Mouse (Mus musculus): ENCODE data around the gene Hmgb1.
"Not testable (repeated sequence)": the region's sequence is repeated elsewhere in the genome, so short reads cannot be mapped to it uniquely, and the experiment has no call there.

Hmgb1 gene

DNA sequence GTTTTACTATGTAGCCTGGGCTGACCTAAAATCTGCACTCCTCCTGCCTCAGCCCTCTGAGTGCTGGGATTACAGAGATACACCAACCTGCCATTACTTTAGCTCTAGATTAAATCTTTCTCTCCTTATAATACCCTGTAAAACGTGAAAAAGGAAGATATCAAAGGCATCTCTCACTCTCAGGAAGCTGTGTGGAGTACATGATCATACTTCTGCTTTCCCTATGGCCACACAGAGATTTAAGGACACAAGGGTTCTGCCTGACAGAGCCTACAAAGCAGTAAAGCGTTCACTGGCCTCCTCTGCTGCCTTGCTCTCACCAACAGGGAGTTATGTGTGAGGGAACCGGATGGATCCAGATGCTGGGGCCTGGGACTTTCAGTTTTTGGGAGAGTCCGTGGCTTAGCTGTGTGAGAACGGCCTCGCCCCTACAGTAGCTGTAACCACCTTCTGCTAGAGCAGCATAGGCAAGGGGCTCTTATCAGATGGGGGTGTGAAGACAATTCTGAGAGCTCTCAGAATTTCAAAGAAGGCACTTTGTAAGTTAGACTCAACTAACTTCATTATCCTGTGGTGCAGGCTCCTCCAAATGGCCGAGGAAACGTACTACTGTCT is 36.8 kb downstream of the Hmgb1 start:
- DNase-seq (ENCODE audit: low read depth, low spot score): no peak

DNA sequence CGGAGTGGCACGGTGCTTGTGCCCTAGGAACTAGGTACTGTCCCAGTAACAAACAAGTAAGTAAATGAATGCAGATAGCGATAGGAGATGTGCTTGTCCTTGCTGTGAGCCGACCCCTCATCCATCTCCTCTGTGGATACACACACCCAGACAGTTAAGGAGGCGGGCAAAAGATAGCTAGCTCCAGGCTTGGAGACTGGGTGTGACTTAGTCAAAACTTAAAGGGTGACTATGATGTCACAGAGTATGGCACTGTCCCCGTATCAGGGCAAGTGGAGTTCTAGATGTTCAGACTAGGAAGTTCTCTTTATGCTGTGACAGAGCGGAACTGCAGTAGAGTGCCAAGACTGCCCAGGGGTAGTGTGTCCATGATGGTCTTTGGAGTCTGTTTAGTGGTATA is 37.6 kb downstream of the Hmgb1 start:
- DNase-seq (ENCODE audit: low read depth, low spot score): no peak

DNA sequence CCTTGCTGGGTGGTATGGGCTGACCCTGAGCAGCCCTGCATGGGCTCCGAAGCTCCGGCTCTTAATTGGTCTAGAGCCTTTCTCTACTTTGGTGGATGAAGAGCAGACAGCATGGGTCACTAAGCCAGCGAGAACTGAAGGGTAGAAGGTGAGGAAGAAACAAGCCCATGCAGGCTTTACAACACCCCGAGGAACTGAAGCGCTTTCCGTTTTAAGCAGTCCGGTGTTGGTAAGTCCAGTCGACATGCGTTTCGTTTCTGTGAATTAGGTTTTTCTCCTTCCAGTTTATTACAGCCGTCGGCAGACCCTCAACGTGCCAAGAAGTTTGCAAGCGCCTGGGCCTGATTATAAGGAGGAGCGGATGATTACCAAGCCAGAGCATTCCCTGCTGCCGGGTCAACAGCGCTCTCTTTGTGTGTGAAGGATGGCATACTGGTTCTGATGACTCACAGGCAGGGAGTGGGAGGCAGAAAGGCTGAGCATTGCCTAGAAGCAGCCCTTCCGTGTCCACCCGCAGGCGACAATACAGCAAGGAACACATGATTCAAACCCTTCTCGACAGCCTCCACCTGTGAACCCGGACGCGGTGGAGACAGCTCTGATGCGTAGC is 40.4 kb downstream of the Hmgb1 start:
- DNase-seq (ENCODE audit: low read depth, low spot score): no peak

DNA sequence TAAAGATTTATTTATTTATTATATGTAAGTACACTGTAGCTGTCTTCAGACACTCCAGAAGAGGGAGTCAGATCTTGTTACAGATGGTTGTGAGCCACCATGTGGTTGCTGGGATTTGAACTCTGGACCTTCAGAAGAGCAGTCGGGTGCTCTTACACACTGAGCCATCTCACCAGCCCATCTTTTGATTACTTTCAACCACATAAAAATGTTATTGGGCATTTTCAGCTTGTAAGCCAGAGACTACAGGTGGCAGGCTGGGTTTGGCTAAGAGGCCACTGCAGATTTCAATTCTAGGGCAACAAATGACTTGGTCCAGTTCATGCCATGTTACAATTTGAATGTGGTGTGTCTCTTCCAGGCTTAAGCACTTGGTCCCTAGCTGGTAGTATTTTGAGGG is 43.1 kb downstream of the Hmgb1 start:
- not testable (repeated sequence) for DNase-seq (ENCODE audit: low read depth, low spot score)

DNA sequence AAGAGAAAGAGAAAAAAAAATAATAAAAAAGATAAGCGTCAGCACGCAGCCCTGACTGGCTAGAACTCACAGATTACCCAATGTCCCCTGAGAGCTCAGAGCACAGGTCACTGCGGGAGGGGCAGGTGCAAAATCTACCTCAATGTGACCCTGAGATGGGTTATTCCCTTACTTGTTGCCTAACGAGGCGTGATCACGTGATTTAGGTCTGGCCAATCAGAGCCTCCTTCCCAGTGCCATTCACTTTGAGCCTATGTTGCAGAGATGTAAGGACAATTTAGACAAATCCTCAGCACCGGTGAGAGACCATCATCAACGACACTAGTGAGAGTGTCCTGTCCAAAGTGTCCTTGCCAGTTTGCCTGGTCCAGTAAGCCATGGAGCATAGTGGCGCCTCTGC is 44.0 kb downstream of the Hmgb1 start:
- no peak for DNase-seq (ENCODE audit: low read depth, low spot score)

DNA sequence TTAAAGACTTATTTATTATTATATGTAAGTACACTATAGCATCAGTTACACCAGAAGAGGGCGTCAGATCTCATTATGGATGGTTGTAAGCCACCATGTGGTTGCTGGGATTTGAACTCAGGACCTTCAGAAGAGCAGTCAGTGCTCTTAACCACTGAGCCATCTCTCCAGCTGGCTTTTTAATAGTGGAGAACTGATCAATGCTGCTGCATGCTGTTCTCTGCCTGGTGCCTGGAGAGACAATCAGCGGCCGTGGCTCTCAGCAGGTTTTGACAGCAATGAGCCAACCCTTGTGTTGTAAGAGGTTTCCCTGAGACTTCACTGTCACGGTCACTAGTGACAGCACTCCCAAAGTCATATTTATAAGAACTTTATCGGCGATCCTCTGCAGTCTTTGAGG is 46.2 kb downstream of the Hmgb1 start:
- not testable (repeated sequence) for DNase-seq (ENCODE audit: low read depth, low spot score)

DNA sequence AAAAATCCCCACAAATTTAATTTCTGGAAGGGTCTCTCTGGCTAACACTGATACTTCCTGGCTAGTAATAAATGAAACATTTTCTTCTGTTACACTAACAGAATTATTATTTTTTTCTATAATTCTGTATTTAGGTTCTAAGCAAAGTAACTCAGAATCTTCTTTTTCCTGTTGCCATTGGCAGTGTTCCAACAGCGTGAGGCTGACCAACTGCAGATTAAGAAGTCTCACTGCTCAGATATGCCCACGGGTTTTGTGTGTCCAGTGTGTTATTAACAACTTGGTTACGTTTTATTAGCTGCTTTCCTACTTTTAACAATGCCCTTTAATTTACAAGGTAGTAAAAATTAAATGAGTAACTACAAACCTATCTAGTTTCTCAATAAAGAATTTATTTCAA is 46.8 kb downstream of the Hmgb1 start:
- DNase-seq (ENCODE audit: low read depth, low spot score): no peak

DNA sequence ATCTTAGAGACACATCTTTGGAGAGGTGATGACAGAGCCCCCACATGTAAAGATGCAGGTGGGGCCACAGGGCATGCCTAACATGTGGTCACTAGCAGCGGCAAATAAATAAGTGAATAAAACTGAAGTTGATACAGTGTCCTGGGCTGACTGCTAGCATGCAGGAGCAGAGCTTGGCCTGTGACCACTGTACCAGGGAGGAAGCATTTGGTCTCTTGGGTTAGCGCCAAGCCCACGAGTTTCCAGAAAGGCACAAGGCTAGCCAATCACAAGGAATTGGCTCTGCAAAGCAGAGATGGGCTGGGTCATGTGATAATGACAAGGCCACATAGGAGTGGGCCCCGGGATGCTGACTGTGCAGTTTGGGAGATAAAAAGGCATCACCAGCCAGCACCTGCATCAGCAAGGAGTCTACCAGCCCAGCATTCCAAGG is 47.3 kb downstream of the Hmgb1 start:
- no peak for DNase-seq (ENCODE audit: low read depth, low spot score)

DNA sequence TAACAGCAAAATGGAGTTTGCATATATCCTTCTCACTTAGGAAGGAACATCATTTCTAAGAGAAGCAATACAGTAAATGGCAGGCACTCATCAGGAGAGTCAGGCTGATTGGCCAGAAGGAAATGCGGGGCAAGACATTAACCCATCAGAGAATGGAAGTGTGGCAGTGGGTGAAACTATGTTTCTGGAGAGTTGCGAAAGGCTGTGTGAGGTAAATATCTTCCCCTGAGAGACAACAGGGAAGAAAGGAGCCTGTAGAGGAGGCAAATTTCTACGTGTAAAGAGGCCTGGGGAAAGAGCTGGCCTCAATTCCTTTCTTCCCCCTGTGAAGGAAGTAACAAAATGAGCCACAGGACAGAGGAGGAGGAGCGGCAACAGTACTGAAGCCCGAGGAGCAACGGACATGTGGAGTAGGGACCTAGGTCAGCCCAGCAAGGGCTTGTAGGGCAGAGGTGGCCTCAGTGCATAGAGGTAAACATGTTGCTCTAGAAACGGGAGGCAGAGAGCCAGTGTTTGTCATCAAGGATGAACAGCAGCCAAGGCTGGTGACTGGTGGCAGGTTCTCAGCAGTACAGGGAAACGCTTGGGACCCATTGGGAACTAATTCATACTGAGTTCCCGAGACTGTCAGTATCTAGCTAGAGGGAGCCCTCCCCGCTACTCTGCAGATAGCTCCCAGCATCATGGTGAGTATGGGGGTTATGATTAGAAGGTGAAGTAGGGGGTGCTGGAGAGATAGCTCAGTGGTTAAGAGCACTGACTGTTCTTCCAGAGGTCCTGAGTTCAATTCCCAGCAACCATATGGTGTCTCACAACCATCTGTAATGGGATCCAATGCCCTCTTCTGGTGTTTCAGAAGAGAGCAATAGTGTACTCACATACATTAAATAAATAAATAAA is 48.6 kb downstream of the Hmgb1 start:
- no peak for DNase-seq (ENCODE audit: low read depth, low spot score)

DNA sequence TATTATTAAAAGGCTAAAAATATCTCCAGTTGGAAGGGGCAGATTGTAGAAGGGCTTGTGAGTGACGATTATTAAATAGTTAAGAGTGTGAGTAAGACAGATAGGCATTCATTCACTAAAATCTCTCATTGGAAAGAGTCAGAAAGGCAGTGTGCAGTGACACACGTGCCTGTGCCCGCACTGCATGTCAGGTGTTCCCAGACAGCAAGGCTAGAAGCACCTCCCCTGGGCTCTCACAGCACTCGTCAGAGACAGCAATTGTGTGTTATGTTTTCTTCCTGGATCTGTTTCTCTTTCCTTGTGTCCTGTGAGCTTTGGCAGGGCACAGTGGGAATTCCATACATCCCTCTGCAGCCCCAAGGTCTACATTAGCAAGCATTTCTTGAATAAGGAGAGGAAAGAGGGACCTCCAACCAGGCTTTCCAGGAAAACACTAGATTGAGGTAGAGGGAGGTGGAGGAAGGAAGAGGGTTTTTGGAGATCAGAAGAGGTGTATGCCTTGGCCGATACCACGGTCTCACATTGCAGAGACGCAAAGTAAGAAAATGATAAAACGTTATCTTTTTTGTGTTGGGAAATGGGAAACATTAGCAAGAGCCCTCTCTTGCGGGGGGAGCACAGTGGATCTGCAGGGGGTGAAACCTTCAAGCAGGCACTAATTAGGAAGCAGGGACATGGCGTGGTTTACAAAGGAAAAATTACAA is 49.4 kb downstream of the Hmgb1 start:
- DNase-seq (ENCODE audit: low read depth, low spot score): no peak

DNA sequence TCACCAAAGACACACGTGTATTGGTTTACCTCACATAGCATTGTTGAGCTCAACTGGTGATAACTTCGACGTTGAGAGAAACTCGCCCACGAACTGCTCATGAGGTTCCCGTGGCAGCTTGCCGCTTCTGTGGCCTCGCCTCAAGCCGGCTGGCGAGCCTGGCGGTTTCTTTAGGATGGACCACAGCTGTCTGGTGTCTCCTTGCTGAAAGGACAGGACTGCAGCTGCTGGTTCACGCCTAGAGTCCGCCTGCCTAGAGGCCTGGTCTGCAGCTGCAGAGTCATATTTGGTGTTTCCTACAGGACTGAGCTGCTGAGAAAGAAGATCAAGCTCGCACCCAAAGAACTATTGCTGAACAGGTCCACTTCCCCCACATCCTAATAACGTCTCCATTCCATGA is 55.8 kb downstream of the Hmgb1 start:
- DNase-seq (ENCODE audit: low read depth, low spot score): no peak

DNA sequence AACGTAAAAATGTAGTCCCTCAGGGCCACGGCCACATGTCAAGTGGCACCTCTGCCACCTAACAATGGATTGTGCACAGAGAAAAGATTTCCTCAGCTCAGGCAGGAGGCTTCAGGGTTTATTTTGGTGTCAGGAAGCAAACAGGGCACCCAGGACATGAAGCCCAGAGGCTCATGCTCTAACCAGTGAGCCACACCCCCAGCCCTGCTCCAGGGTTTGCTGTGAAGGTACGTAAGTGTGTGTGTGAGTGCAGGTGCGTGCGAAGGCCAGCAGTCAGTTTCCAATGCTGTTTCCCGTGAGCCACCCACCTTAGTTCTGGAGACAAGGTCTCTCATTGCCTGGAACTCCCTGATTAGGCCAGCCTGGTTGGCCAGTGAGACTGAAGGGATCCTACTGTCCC is 60.5 kb downstream of the Hmgb1 start:
- DNase-seq (ENCODE audit: low read depth, low spot score): no peak

DNA sequence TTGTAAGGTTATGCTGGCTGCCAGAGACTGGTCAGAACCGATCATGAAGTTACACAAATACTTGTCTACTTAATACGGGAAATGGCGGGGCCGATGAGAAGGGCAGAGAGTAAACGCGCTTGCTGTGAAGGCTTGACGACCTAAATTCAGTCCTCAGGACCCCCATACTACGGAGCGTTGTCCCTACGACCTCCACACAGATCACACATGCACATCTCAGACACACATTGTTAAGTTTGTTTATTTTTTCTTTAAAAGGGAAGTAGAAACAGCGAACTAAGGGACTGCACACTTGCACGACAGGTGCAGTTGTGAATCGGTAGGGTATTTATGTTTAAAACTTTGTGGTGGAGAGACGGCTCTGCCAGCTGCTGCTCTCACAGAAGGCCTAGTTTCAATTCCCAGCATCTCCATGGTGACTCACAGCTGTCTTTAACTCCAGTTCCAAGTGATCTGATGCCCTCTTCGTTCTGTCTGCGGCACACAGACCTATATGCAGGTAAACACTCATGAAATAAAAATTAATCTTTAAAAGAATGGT is 64.9 kb downstream of the Hmgb1 start:
- DNase-seq (ENCODE audit: low read depth, low spot score): no peak

DNA sequence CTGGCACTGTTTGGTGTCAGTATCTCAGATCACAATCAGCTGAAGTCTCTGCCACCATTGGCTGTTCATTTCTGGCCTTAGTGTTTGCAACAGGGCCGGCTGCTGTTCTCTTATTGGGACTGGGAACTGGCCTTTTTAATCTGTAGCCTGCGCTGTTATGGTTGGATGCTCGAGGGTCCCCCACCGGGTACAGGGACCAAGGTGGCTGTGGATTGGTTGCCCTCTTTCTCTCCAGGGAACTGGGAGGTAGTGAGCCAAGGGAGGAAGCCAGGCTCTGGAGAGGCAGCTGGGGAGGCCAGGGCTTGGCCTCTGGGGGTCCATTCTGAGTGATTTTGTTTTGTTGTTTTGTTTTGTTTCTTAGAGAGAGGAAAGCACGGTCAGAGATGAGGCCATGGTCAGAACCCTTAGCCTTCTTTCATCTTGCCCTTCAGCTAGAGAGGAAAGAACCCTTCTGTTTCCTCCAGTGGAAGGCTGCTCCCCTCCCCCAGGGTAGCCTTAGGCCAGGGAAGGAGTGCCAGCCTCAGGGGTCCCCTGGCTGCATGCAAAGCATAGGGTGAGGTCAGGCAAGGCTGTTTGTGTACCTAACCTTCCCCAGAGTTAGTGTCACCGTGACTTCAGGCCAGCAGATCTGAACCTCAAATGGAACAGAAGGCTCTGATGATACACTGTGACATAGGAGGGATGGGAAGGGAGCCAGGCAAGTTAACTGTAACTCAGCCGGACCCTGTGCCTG is 66.3 kb downstream of the Hmgb1 start:
- DNase-seq (ENCODE audit: low read depth, low spot score): no peak

DNA sequence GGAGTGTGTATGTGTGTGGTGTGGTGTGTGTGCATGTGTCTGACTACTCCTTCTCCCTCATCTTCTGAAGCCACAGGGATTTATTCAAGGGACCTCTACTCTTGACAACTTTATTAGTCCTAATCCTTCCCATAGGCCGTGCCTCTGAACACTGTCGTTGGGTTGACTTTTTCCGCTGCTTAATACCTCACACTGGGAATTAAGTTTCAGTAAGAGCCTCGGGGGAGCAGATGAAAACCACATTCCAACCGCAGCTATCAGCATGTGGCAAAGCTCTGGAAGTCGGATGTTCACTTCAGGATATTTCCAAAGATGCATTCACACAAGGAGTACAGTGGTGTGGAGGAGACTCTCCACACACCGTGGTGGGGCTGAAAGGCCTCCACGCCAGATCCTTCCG is 69.7 kb downstream of the Hmgb1 start:
- DNase-seq (ENCODE audit: low read depth, low spot score): no peak

DNA sequence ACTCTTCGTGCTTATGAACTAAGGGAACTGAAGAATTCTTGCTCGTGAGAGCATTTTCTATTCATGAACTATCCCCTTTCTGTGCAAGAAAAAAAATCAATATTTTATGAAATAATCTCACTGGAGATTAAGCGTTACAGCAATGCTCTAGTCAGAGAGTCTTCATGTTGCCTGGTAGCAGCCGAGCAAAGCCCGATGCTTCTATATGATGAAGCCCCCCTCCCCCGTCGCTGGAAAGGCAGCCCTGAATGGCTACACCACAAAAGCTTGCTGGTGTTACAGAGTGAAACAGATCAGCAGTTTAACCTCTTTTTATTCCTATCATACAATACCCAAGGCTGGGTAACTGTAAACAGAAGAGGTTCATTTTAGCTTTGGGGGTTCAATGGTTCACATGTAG is 70.3 kb downstream of the Hmgb1 start:
- no peak for DNase-seq (ENCODE audit: low read depth, low spot score)

DNA sequence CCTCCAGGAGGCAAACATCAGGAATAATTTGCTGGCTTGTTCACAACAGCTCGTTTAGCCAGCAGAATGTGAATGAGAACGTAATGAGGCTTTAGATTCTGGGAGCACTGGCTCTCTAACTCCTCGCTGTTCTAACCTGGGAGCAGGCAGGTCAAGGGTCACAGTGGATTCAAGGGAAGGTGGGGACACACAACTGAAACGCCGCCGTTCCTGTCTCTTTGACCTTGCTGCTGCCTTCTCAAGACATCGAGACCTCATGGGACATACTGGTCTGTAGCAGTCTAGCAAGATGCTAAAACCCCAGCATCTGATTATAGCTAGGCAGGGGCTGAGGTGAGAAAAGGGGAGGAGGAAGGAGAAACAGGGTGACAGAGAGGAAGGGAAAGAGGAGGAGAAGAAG is 70.8 kb downstream of the Hmgb1 start:
- DNase-seq (ENCODE audit: low read depth, low spot score): no peak

DNA sequence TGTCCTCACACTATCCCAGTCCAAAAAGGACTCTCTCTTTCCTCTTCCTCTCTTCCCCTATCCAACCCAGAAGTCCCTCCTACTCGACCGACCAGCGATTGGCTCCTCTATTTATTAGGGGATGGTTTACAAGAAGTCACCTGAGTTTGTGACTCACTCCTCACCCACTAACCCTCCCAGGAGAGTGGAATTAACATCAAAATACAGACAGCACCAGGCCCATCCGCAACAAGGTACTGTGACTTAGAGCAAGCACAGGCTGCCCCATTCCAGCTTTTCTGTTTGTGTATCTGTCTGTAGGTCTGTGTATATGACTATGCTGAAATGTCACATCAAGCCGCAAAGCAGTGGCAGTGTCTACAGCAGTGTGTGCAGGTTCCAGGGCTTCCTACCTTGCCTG is 71.7 kb downstream of the Hmgb1 start:
- peak; percentile 73 for DNase-seq (ENCODE audit: low read depth, low spot score)

DNA sequence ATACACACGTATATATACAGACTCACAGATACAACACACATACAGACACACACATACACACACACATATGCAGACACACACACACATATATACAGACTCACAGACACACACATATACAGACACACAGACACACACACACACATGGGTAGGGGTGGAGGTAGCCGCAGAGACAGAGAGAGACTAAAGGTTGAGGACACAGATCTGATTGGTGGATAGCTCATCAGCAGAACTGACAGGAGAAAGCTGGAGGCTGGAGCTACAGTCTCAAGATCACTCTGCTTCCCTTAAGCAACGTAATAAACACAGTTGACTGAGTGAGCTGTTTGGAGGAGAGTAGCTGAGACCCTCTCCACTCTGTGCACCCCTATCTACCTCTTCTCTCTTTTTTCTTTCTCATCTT is 75.1 kb downstream of the Hmgb1 start:
- DNase-seq (ENCODE audit: low read depth, low spot score): no peak

DNA sequence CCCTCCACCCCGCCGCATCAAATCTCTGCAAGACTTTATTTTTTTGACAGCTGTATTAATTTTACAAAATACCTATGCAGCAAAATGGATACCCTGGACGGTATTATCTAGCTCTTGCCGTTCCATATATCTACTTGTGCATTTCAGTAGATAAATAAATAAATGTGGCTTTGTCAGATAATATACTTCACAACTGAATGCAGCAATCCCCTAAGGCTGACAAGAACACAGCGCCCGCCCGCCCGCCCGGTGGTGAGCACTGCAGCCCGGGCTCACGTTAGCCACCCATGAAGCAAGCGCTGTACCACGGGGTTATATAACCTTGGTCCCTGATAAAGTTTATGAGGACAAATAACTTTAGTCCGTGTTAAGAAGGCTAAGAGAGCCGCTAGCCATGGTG is 76.1 kb downstream of the Hmgb1 start:
- no peak for DNase-seq (ENCODE audit: low read depth, low spot score)

DNA sequence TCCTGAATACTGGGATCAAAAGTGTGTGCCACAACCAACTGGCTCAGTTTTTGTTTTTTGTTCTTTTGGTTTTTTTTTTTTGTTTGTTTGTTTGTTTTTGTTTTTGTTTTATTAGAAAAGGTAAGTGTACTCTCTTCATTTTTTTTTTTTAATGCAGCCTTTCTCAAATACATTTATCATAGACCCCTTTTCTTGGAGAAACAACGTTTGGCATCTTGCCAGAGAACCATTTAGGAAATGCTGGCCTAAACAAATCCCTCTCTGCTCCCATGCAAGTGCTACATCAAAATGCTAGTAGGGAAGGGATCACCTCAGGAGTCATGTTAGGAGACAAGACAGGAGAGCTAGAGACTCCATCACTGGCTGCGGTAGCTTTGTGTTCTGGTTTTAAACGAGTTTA is 76.7 kb downstream of the Hmgb1 start:
- no peak for DNase-seq (ENCODE audit: low read depth, low spot score)
